Mouse (Mus musculus) MEL (cell line): ENCODE results near the gene Sv2a. TPM values are rescaled to one million over a fixed set of nuclear protein-coding genes. Genes with fewer than 3 reads are reported as not detected.

Experiments used
- DNase-seq: peaks from one replicate; pipeline ENCODE4 v3.0.0; 2011; ENCODE audit warnings: low read depth, low spot score
- H3K27ac ChIP-seq: 2 replicates; pipeline ENCODE4 v1.5.1; 2012; ENCODE audit warnings: low read depth, mild to moderate bottlenecking, control low read depth, low read length, moderate library complexity; ENCODE audit not compliant: control insufficient read depth
- H3K27me3 ChIP-seq, 2 experiments: fragments of 150-350 bp in 1 of 2; sonication (generic) in 1 of 2; 2 replicates each; pipeline ENCODE4 v1.6.1; 2012; ENCODE audit warnings: low read length in 2 of 2, mild to moderate bottlenecking in 2 of 2, improper control_type of control experiment in 1 of 2, moderate library complexity in 1 of 2; ENCODE audit not compliant: insufficient read depth in 2 of 2, control insufficient read depth in 1 of 2
- H3K36me3 ChIP-seq, 2 experiments: 2 replicates each; pipeline ENCODE4 v1.6.1; 2012 to 2014; ENCODE audit warnings: low read length in 2 of 2, improper control_type of control experiment in 1 of 2, inconsistent platforms in 1 of 2, mild to moderate bottlenecking in 1 of 2; ENCODE audit not compliant: insufficient read depth in 2 of 2, control insufficient read depth in 1 of 2
- H3K4me1 ChIP-seq, 2 experiments: fragments of 150-350 bp in 1 of 2; sonication (generic) in 1 of 2; 2 replicates each; pipeline ENCODE4 v1.6.1; 2012; ENCODE audit warnings: low read length in 2 of 2, improper control_type of control experiment in 1 of 2, mild to moderate bottlenecking in 1 of 2; ENCODE audit not compliant: insufficient read depth in 2 of 2, control insufficient read depth in 1 of 2
- H3K4me3 ChIP-seq, 2 experiments: fragments of 150-350 bp in 1 of 2; sonication (generic) in 1 of 2; 2 replicates each; pipeline ENCODE4 v1.5.1; 2012; ENCODE audit warnings: low read depth in 2 of 2, low read length in 2 of 2, mild to moderate bottlenecking in 2 of 2, moderate library complexity in 2 of 2, control low read depth in 1 of 2, improper control_type of control experiment in 1 of 2; ENCODE audit not compliant: control insufficient read depth in 1 of 2, insufficient read depth in 1 of 2
- H3K79me2 ChIP-seq: 2 replicates; pipeline ENCODE4 v1.6.1; 2012; ENCODE audit warnings: mild to moderate bottlenecking, low read length, moderate library complexity; ENCODE audit not compliant: control insufficient read depth, poor library complexity, insufficient read depth
- H3K9ac ChIP-seq: 2 replicates; pipeline ENCODE4 v1.6.1; 2012; ENCODE audit warnings: low read depth, mild to moderate bottlenecking, control low read depth, low read length, moderate library complexity; ENCODE audit not compliant: control insufficient read depth, poor library complexity, severe bottlenecking
- H3K9me3 ChIP-seq: fragments of 150-350 bp; sonication (generic); replicated peaks from 2 replicates; pipeline ENCODE4 v1.6.1; 2012; ENCODE audit warnings: mild to moderate bottlenecking, low read length, improper control_type of control experiment, moderate library complexity; ENCODE audit not compliant: insufficient read depth
- BHLHE40 ChIP-seq: IDR thresholded peaks from 2 replicates; pipeline ENCODE4 v1.6.1; 2012; ENCODE audit warnings: low read depth, mild to moderate bottlenecking, inconsistent platforms, low read length, improper control_type of control experiment, borderline replicate concordance
- CTCF ChIP-seq, 3 experiments: IDR thresholded peaks in 2 of 3; conservative IDR thresholded peaks in 1 of 3; 2 replicates each; pipeline ENCODE4 v1.5.1; 2011 to 2012; ENCODE audit warnings: low read length in 3 of 3, low read depth in 2 of 3, mild to moderate bottlenecking in 2 of 3, improper control_type of control experiment in 1 of 3, inconsistent platforms in 1 of 3, mixed read lengths in 1 of 3, moderate library complexity in 1 of 3; ENCODE audit not compliant: control insufficient read depth in 1 of 3, insufficient read depth in 1 of 3, poor library complexity in 1 of 3, severe bottlenecking in 1 of 3
- ELF1 ChIP-seq: IDR thresholded peaks from 2 replicates; pipeline ENCODE4 v1.6.1; 2014; ENCODE audit warnings: low read depth, mild to moderate bottlenecking, inconsistent platforms, low read length, improper control_type of control experiment, moderate library complexity
- ETS1 ChIP-seq: IDR thresholded peaks from 2 replicates; pipeline ENCODE4 v1.6.1; 2012; ENCODE audit warnings: low read depth, mild to moderate bottlenecking, inconsistent platforms, low read length, improper control_type of control experiment, moderate library complexity
- GATA1 ChIP-seq: IDR thresholded peaks from 2 replicates; pipeline ENCODE4 v1.6.1; 2011; ENCODE audit warnings: low read depth, low read length, improper control_type of control experiment
- HCFC1 ChIP-seq: IDR thresholded peaks from 2 replicates; pipeline ENCODE4 v1.6.1; 2012; ENCODE audit warnings: low read depth, mild to moderate bottlenecking, inconsistent platforms, low read length, improper control_type of control experiment, moderate library complexity
- JUND ChIP-seq: IDR thresholded peaks from 2 replicates; pipeline ENCODE4 v1.6.1; 2011; ENCODE audit warnings: low read depth, mild to moderate bottlenecking, improper control_type of control experiment, low read length
- MAFK ChIP-seq: IDR thresholded peaks from 2 replicates; pipeline ENCODE4 v1.6.1; 2011; ENCODE audit warnings: low read depth, mild to moderate bottlenecking, low read length, improper control_type of control experiment, borderline replicate concordance
- MAX ChIP-seq: IDR thresholded peaks from 2 replicates; pipeline ENCODE4 v1.6.1; 2011; ENCODE audit warnings: low read length, improper control_type of control experiment
- MYC ChIP-seq: IDR thresholded peaks from 2 replicates; pipeline ENCODE4 v1.6.1; 2011; ENCODE audit warnings: low read depth, mild to moderate bottlenecking, low read length, improper control_type of control experiment, moderate library complexity
- NELFE ChIP-seq: IDR thresholded peaks from 2 replicates; pipeline ENCODE4 v1.6.1; 2011; ENCODE audit warnings: low read depth, low read length, improper control_type of control experiment
- POLR2A ChIP-seq, 2 experiments: IDR thresholded peaks; 2 replicates each; pipeline ENCODE4 v1.6.1; 2011 to 2012; ENCODE audit warnings: low read length in 2 of 2, mild to moderate bottlenecking in 2 of 2, control low read depth in 1 of 2, improper control_type of control experiment in 1 of 2, low read depth in 1 of 2, moderate library complexity in 1 of 2; ENCODE audit not compliant: control insufficient read depth in 1 of 2, insufficient read depth in 1 of 2, poor library complexity in 1 of 2
- RAD21 ChIP-seq: IDR thresholded peaks from 2 replicates; pipeline ENCODE4 v1.6.1; 2011; ENCODE audit warnings: mild to moderate bottlenecking, low read depth, low read length, improper control_type of control experiment
- RCOR1 ChIP-seq: IDR thresholded peaks from 2 replicates; pipeline ENCODE4 v1.6.1; 2012; ENCODE audit warnings: low read depth, mild to moderate bottlenecking, inconsistent platforms, low read length, improper control_type of control experiment
- SIN3A ChIP-seq: IDR thresholded peaks from 2 replicates; pipeline ENCODE4 v1.6.1; 2012; ENCODE audit warnings: low read length, improper control_type of control experiment, inconsistent platforms
- SMC3 ChIP-seq: IDR thresholded peaks from 2 replicates; pipeline ENCODE4 v1.6.1; 2011; ENCODE audit warnings: low read depth, low read length, improper control_type of control experiment
- TBP ChIP-seq: IDR thresholded peaks from 2 replicates; pipeline ENCODE4 v1.8.0; 2011; ENCODE audit warnings: low read depth, low read length, improper control_type of control experiment
- TCF12 ChIP-seq: IDR thresholded peaks from 2 replicates; pipeline ENCODE4 v1.6.1; 2014; ENCODE audit warnings: low read depth, mild to moderate bottlenecking, inconsistent platforms, low read length, improper control_type of control experiment, moderate library complexity
- USF2 ChIP-seq, 2 experiments: IDR thresholded peaks; 2 replicates each; pipeline ENCODE4 v1.6.1; 2011 to 2012; ENCODE audit warnings: improper control_type of control experiment in 2 of 2, low read length in 2 of 2, borderline replicate concordance in 1 of 2, inconsistent platforms in 1 of 2, low read depth in 1 of 2, mild to moderate bottlenecking in 1 of 2; ENCODE audit not compliant: insufficient read depth in 1 of 2
- ZC3H11A ChIP-seq: IDR thresholded peaks from 2 replicates; pipeline ENCODE4 v1.6.1; 2012; ENCODE audit warnings: low read depth, mild to moderate bottlenecking, inconsistent platforms, low read length, improper control_type of control experiment
- ZMIZ1 ChIP-seq: IDR thresholded peaks from 2 replicates; pipeline ENCODE4 v1.6.1; 2012; ENCODE audit warnings: low read depth, mild to moderate bottlenecking, inconsistent platforms, low read length, improper control_type of control experiment, moderate library complexity
- ZNF384 ChIP-seq: IDR thresholded peaks from 2 replicates; pipeline ENCODE4 v1.6.1; 2012; ENCODE audit warnings: low read depth, mild to moderate bottlenecking, inconsistent platforms, low read length, improper control_type of control experiment
- polyA plus RNA-seq, 2 experiments: library from polyadenylated mRNA; stranded (reverse) in 1 of 2; unstranded in 1 of 2; fragments of >175 nt in 1 of 2; fragments of >200 nt in 1 of 2; gene quantifications; 2 replicates each; pipeline versions ENCODE4 v1.2.1 to v1.2.4; 2012; ENCODE audit warnings: low replicate concordance in 2 of 2, low read depth in 1 of 2; ENCODE audit not compliant: insufficient read length in 2 of 2, insufficient read depth in 1 of 2, missing spikeins in 1 of 2
- total RNA-seq: library from RNA; depleted of rRNA; stranded (reverse); fragments of 300-350 nt; gene quantifications from 2 replicates; pipeline ENCODE4 v1.2.3, GENCODE M21; 2012

The Sv2a gene
- total and polyA plus RNA-seq, 3 experiments, result 0.77 to 3.3 TPM; not detected in 1

- Histone ChIP-seq H3K27me3 (no peaks in the 10 kb centered on the region), H3K4me1 (peaks cover 9% of the 10 kb centered on the region in 2 experiments; a peak in 3 of 4 replicates), H3K36me3 (peaks cover 17 to 19% of the 10 kb centered on the region in 2 experiments), H3K79me2 (no peaks in the 10 kb centered on the region), H3K9ac (no peak overlapping the region), H3K9me3 (no peaks in the 10 kb centered on the region), H3K27ac (no peak overlapping the region), H3K4me3 (no peak overlapping the region)
- DNase-seq, result peak; percentile 93
- TF ChIP-seq BHLHE40 (peak; percentile 19; the same call in 1 of the 2 replicates), ZNF384 (peak; percentile 47), ZMIZ1 (no peak), JUND (peak; percentile 80), USF2 (IDR thresholded peaks at IDR 0.05; ENCODE audit: borderline replicate concordance in 1 of 2, insufficient read depth in 1 of 2, low read depth in 1 of 2, low read length in 2 of 2) (no peak), SMC3 (peak; percentile 99), GATA1 (peak; percentile 60; the same call in 1 of the 2 replicates), MAFK (peak; percentile 66), MYC (peak; percentile 82; the same call in 1 of the 2 replicates), TBP (peak; percentile 32; the same call in 1 of the 2 replicates), NELFE (no peak), TCF12 (no peak), MAX (peak; percentile 45; the same call in 1 of the 2 replicates), CTCF (IDR thresholded peaks at IDR 0.05 in 2 of 3, conservative IDR thresholded peaks at IDR 0.05 in 1 of 3; ENCODE audit: control insufficient read depth in 1 of 3, insufficient read depth in 1 of 3, low read depth in 2 of 3, low read length in 3 of 3, poor library complexity in 1 of 3, severe bottlenecking in 1 of 3) (peak; percentile 51 to 99 (median 93)), ZC3H11A (peak; percentile 99), ETS1 (0 out of 2 replicates have a peak, but pooled peaks have one; percentile 29), ELF1 (peak; percentile 95), SIN3A (peak; percentile 94), POLR2A (IDR thresholded peaks at IDR 0.05; ENCODE audit: control insufficient read depth in 1 of 2, insufficient read depth in 1 of 2, low read depth in 1 of 2, low read length in 2 of 2, poor library complexity in 1 of 2) (0 out of 4 replicates have a peak, but pooled peaks of 1 of the 2 experiments have one; percentile 27), HCFC1 (peak; percentile 54; the same call in 1 of the 2 replicates), RAD21 (peak; percentile 99)
Measured at GRCm38 (mm10) chr3:96147950-96148349, 33.0 kb upstream of the Sv2a start.

GRCm38 (mm10) chr3:96151836-96152235, 29.1 kb upstream of the Sv2a start:
- Histone ChIP-seq H3K27ac (no peak overlapping the region), H3K27me3 (no peaks in the 10 kb centered on the region), H3K9ac (no peak overlapping the region), H3K79me2 (no peaks in the 10 kb centered on the region), H3K4me3 (no peak overlapping the region), H3K36me3 (peaks cover 16 to 19% of the 10 kb centered on the region in 2 experiments), H3K9me3 (no peaks in the 10 kb centered on the region), H3K4me1 (peaks cover 9% of the 10 kb centered on the region in 2 experiments; a peak in 3 of 4 replicates)
- TF ChIP-seq MAX (no peak), RCOR1 (no peak), ETS1 (0 out of 2 replicates have a peak, but pooled peaks have one; percentile 16)
- peak; percentile 60 for DNase-seq
